8 mouse cellular contexts compared by ENCODE assay signal in the genomic region with DNA sequence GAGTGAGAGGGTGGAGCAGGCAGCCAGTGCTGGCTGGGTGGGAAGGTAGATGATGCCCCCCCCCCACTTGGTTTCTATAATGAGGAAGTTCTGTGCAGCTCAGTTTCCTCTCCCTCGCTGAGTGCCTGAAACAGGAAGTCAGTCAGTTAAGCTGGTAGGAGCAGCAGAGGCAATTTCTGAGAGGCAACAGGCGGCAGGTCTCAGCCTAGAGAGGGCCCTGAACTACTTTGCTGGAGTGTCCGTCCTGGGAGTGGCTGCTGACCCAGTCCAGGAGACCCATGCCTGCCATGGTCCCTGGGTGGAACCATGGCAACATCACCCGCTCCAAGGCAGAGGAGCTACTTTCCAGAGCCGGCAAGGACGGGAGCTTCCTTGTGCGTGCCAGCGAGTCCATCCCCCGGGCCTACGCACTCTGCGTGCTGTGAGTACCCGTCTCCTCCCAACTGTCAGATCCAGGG. TPM values are rescaled to one million over a fixed set of nuclear protein-coding genes. Genes with fewer than 3 reads are reported as not detected.
DNase-seq lines count a peak whose midpoint lies in the region; ATAC-seq and TF ChIP-seq lines count a peak whose summit lies in the region.

A gene (plus strand): TSS at position 102 of the 458 bp plus-strand sequence.

- peaks cover 3% of the 10 kb centered on the region for H3K4me1 ChIP-seq in cortical plate, adult 2 months (ENCODE audit: control insufficient read depth, insufficient read depth, low read length)

- intact Hi-C loops in left cerebral cortex, postnatal 10 days (cut with DNase I) = no loop called here

- TF ChIP-seq POLR2A in cortical plate, adult 2 months (IDR thresholded peaks at IDR 0.05; ENCODE audit: extremely low read depth, insufficient read depth, low read length) = no peak

- H3K4me3 ChIP-seq in cortical plate, adult 2 months (ENCODE audit: insufficient read depth, low read length) = peak within 1 kb of the TSS; percentile 31

- H3K27ac ChIP-seq in cortical plate, adult 2 months (ENCODE audit: insufficient read depth, low read length) = peak within 1 kb of the TSS; percentile 48

- peak; percentile 21 for DNase-seq in gastrocnemius, adult 18-20 months (ENCODE audit: low spot score)
- no peak for DNase-seq in gastrocnemius, postnatal 10 days
- DNase-seq in left cerebral cortex, postnatal 10 days (ENCODE audit: extremely low spot score in 1 of 2, low spot score in 2 of 2) = peak in 1 of 2 experiments; percentile 39
- DNase-seq in thymus, postnatal 25 days = peak; percentile 72
- DNase-seq in cerebellum, postnatal 36 days = no peak

- no peak for TF ChIP-seq CTCF in cortical plate, adult 2 months (IDR thresholded peaks at IDR 0.05; ENCODE audit: extremely low read depth, insufficient read depth, low read length)

- ATAC-seq in hematopoietic stem cell, adult 5-6 weeks (replicated peaks in 1 of 2; ENCODE audit: insufficient read depth in 1 of 2, low FRiP score in 2 of 2, low TSS enrichment in 1 of 2, low read depth in 1 of 2, poor library complexity in 2 of 2, severe bottlenecking in 2 of 2) = peak; percentile 88
- ATAC-seq in megakaryocyte, adult 5-6 weeks (ENCODE audit: poor library complexity, severe bottlenecking) = peak; percentile 81

RNA-seq across cellular contexts. Expression of the gene that starts here (rescaled TPM):
- total RNA-seq in gastrocnemius, adult 18-20 months (2021) = 1 to 10 TPM; 3.9 to 4.1 TPM
- 10 to 100 TPM in 1 of 2 experiments, 1 to 10 TPM in 1; 7.1 to 14.8 TPM for total RNA-seq in gastrocnemius, postnatal 10 days (2021)
- polyA plus RNA-seq in cortical plate, adult 2 months (2012; rRNA removed) = 18.2 and 18.3 TPM in 2 replicates
- 113 and 132 TPM in 2 replicates for total RNA-seq in hematopoietic stem cell, adult 5-6 weeks (2017)
- 10 to 100 TPM; 14.1 to 17.8 TPM for total RNA-seq in left cerebral cortex, postnatal 10 days (2021)
- total RNA-seq in megakaryocyte, adult 5-6 weeks (2015) = 99.6 and 105 TPM in 2 replicates
- total RNA-seq in megakaryocyte, adult 5-6 weeks (2017) = 88.0 and 148 TPM in 2 replicates

Comparison
In these comparisons a context has a peak if more than half of its experiments do, and no peak if none do; other contexts are left out.
1. DNase-seq: peak in gastrocnemius, adult 18-20 months (single experiment) and thymus, postnatal 25 days (single experiment); none in gastrocnemius, postnatal 10 days (single experiment) and cerebellum, postnatal 36 days (0 of 2).